Mouse (Mus musculus): ENCODE data around the gene Cckbr. TPM values are rescaled to one million over a fixed set of nuclear protein-coding genes. Genes with fewer than 3 reads are reported as not detected.

The Cckbr gene
- polyA plus RNA-seq, 1 experiment: not detected

DNA sequence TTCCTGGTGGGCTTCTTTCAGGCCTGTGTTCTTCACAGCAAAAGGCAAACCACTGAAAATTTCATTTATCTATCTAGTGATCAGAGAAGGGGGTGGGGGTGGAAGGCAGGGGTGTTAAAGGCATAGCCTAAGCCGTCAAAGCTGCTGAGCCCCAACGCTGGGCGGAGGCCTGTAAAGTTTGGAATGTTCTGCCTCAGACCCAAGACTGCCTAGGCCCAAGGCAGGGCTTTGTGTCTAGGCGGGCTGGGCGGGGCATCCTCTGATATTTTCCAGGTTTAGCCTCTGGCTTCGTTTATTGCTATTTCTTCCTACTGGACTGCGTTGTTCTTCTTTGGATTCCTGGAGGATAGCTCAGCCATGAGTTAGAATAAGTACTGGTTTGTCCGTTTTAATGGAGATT is 56.9 kb downstream of the Cckbr start:
- Histone ChIP-seq H3K4me3 (replicated peaks) (no peak overlapping the region), H3K9me3 (peaks cover 8% of the 10 kb centered on the region; the same call in 1 of the 2 replicates), H3K36me3 (replicated peaks; ENCODE audit: low read length) (no peaks in the 10 kb centered on the region), H3K27me3 (replicated peaks) (peaks cover 24% of the 10 kb centered on the region), H3K4me1 (peaks cover 11% of the 10 kb centered on the region; the same call in 1 of the 2 replicates)
- TF ChIP-seq GATA1 (IDR thresholded peaks at IDR 0.05; ENCODE audit: borderline replicate concordance, low read length): no peak
- TF ChIP-seq FLI1 (IDR thresholded peaks at IDR 0.05; ENCODE audit: low read length): no peak

DNA sequence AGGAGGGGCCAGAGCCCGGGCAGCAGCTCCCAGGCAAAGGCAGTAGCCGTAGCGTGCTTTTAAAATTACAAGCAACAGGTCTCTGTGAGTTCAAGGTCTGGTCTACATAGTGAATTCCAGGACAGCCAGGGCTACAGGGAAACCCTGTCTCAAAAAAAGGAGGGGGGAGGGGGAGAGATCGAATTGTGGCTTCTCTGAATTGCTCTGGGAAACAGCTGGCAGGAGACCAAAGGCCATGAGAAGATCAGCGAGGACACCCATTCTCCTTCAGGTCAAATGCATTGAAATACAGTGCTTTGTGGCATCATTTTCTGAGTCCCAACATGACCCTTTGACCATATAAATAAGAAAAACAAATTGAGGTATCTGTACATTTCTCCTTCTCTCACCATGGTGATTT is 59.5 kb downstream of the Cckbr start:
- no peak for TF ChIP-seq GATA1 (IDR thresholded peaks at IDR 0.05; ENCODE audit: borderline replicate concordance, low read length)
- no peak for TF ChIP-seq FLI1 (IDR thresholded peaks at IDR 0.05; ENCODE audit: low read length)
- H3K27me3 ChIP-seq (replicated peaks): peaks cover 25% of the 10 kb centered on the region
- peaks cover 7% of the 10 kb centered on the region; the same call in 1 of the 2 replicates for H3K4me1 ChIP-seq
- H3K36me3 ChIP-seq (replicated peaks; ENCODE audit: low read length): no peaks in the 10 kb centered on the region
- peaks cover 8% of the 10 kb centered on the region; the same call in 1 of the 2 replicates for H3K9me3 ChIP-seq
- no peak overlapping the region for H3K4me3 ChIP-seq (replicated peaks)

DNA sequence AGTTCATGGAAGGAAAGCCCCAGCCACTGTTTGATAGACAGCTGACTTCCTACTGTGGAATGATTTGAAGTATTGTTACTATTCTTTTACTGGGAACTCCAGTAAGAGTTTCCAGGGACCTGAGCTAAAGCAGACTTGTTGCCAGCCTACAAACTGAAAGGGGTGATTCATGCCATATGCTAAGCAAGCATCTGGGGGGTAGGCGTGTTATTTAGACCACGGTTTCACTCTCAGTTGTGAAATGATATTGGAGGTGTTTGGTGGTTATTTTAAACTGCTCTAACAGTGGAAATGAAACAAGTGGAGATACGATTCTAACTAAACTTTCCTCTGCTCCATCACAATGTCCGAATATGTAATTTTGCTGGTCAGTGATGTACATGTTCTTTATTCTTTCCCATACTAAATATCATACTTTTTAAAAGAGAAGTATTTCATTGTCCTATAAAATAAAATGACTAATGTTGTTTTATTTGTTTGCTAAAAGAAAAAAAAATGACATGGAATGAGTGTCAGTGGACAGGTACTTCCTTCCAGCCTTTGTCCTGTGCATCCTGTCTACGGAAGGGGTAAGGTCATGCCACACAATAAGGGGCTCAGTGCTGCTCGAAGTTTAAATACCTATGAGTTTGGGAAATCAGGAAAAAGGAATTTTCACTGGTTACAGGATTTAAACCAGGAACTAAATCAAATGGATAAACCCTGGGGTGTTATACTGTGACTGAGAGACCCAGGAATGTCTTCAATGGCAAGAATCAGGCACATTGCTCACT is 61.8 kb downstream of the Cckbr start:
- TF ChIP-seq FLI1 (IDR thresholded peaks at IDR 0.05; ENCODE audit: low read length) (no peak), GATA1 (IDR thresholded peaks at IDR 0.05; ENCODE audit: borderline replicate concordance, low read length) (no peak)
- Histone ChIP-seq H3K36me3 (replicated peaks; ENCODE audit: low read length) (no peaks in the 10 kb centered on the region), H3K9me3 (no peaks in the 10 kb centered on the region), H3K27me3 (replicated peaks) (peaks cover 7% of the 10 kb centered on the region), H3K4me3 (replicated peaks) (no peak overlapping the region), H3K4me1 (no peaks in the 10 kb centered on the region)

DNA sequence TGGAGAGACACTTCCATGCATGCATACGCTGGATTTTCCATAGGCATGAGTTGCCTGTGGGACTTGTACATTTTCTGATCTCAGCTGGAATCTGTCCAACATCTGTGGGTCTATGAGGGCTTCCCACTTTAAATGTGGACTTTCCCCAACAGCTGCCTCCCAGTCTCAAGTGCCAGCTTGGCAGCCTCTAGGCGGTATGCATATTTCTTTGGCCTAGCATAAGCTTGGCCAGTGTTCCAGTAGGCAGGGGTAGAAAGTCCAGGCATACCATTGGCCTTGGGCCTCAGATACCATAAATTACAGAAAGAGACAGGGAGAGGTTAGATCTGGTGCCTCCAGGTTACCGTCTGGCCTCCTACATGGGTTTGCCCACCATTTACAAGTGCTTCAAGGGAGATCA is 72.3 kb downstream of the Cckbr start:
- no peak overlapping the region for H3K4me3 ChIP-seq (replicated peaks)
- no peak for TF ChIP-seq GATA1 (IDR thresholded peaks at IDR 0.05; ENCODE audit: borderline replicate concordance, low read length)
- no peak for TF ChIP-seq FLI1 (IDR thresholded peaks at IDR 0.05; ENCODE audit: low read length)
- H3K4me1 ChIP-seq: peaks cover 6% of the 10 kb centered on the region
- no peaks in the 10 kb centered on the region for H3K9me3 ChIP-seq
- no peaks in the 10 kb centered on the region for H3K36me3 ChIP-seq (replicated peaks; ENCODE audit: low read length)
- peaks cover 24% of the 10 kb centered on the region for H3K27me3 ChIP-seq (replicated peaks)

DNA sequence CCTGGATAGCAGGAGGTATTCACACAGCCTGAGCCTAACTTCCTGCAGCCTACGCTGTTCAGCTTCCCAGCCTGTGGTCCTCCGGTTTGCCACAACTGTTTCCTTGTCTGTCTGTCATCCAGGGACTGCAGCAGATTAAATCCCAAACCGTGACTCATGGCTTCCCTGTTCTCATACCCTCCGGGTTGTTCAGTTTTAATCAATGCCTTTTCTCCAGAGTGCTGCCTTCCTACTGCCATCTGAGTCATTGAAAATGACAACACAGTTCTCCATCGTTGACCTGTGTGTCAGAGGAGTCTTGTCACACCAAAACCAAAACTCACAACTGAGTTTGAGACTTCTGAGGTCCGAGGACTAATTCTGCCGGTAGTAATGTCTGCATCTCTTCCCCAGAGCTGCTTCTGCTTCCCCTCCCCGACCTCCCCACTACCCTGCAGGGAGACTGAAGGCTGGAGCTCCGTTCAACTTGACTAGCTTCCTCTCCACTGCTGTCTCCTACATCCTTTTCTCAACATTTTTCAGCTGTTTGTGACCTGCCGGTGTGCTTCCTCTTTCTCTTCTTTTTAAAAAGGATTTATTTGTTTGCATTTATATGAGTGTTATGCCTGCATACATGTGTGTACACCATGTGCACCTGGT is 73.4 kb downstream of the Cckbr start:
- peaks cover 23% of the 10 kb centered on the region for H3K27me3 ChIP-seq (replicated peaks)
- H3K4me1 ChIP-seq: peaks cover 6% of the 10 kb centered on the region
- no peaks in the 10 kb centered on the region for H3K36me3 ChIP-seq (replicated peaks; ENCODE audit: low read length)
- no peak overlapping the region for H3K4me3 ChIP-seq (replicated peaks)
- TF ChIP-seq GATA1 (IDR thresholded peaks at IDR 0.05; ENCODE audit: borderline replicate concordance, low read length) (no peak), FLI1 (IDR thresholded peaks at IDR 0.05; ENCODE audit: low read length) (no peak)
- H3K9me3 ChIP-seq: no peaks in the 10 kb centered on the region

DNA sequence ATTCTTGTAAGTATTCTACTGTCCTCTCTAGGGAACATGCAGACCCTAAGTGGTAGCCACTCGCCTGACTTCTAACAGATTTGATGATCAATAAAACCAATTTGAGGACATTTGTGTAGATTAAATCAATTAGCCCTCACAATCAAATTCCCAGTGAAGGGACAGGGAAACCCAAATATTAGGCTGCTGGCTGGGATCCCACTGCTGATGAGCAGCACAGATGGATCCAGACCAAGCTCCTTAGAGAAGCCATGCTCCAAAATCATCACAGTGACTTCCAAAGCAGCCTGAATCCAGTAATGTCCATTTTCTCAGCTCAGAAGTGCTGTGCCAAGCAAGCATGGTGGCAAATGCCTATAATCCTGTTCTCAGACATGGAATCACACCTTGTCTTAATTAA is 74.1 kb downstream of the Cckbr start:
- H3K4me1 ChIP-seq: peaks cover 6% of the 10 kb centered on the region
- no peaks in the 10 kb centered on the region for H3K9me3 ChIP-seq
- no peak overlapping the region for H3K4me3 ChIP-seq (replicated peaks)
- peaks cover 21% of the 10 kb centered on the region for H3K27me3 ChIP-seq (replicated peaks)
- TF ChIP-seq GATA1 (IDR thresholded peaks at IDR 0.05; ENCODE audit: borderline replicate concordance, low read length) (no peak), FLI1 (IDR thresholded peaks at IDR 0.05; ENCODE audit: low read length) (no peak)
- H3K36me3 ChIP-seq (replicated peaks; ENCODE audit: low read length): no peaks in the 10 kb centered on the region

DNA sequence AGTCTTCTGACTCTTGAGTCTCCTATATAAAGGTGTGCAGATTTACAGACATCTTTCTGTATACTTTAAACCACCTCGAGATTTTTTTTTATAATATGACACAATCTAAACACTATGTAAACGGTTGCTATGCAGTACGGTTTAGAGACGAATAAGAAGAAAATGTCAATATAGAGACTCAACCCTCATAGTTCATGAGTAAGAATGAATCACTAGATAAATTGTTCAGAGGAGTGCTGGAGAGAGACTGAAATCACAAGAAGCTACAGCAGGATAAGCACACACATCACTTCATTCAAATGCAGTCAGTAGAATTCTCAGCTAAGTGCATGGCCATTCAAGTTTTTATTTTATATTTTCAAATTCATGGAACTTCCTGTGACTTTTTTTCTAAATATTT is 76.5 kb downstream of the Cckbr start:
- Histone ChIP-seq H3K4me3 (replicated peaks) (no peak overlapping the region), H3K27me3 (replicated peaks) (peaks cover 22% of the 10 kb centered on the region), H3K9me3 (no peaks in the 10 kb centered on the region), H3K4me1 (peaks cover 6% of the 10 kb centered on the region), H3K36me3 (replicated peaks; ENCODE audit: low read length) (no peaks in the 10 kb centered on the region)
- TF ChIP-seq FLI1 (IDR thresholded peaks at IDR 0.05; ENCODE audit: low read length): no peak
- TF ChIP-seq GATA1 (IDR thresholded peaks at IDR 0.05; ENCODE audit: borderline replicate concordance, low read length): no peak

DNA sequence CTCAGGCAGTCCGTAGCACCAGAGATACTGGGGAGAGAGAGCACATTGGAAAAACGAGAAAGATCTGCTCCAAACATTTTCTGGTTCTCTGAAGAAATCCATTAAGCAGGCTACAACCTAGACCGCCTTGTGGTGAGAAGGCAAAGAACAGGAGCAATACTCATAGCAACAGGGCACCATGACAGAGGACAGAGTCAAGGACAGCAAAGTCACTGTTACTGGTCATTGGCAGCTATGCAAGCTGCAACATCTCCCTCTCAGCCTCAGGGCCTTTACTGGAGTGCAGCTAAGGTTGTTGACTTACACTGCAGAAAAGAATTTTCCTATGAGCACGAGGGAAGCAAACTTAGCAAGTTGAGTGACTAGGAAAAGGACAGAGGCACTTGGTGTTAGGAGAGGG is 81.7 kb downstream of the Cckbr start:
- Histone ChIP-seq H3K36me3 (replicated peaks; ENCODE audit: low read length) (no peaks in the 10 kb centered on the region), H3K4me1 (no peaks in the 10 kb centered on the region), H3K27me3 (replicated peaks) (peaks cover 11% of the 10 kb centered on the region), H3K4me3 (replicated peaks) (no peak overlapping the region), H3K9me3 (no peaks in the 10 kb centered on the region)
- no peak for TF ChIP-seq GATA1 (IDR thresholded peaks at IDR 0.05; ENCODE audit: borderline replicate concordance, low read length)
- TF ChIP-seq FLI1 (IDR thresholded peaks at IDR 0.05; ENCODE audit: low read length): no peak

DNA sequence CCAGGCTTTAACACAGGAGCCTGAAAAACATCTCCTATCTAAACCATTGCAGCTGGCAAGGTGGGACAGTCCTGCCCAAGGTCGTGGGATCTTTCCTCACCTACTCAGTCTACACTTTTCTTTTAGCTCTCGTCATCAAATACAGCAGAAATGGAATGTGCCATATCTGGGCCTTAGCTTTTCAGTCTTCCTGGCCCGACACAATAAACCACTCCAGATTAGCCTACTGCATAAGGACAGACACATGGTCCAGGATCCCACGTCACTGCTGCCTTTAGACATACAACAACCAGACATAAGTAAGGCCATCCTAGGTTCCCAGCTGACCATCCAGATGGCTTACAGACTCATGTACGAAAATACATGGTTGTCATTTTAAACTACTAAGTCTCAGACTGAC is 84.6 kb downstream of the Cckbr start:
- TF ChIP-seq FLI1 (IDR thresholded peaks at IDR 0.05; ENCODE audit: low read length) (no peak), GATA1 (IDR thresholded peaks at IDR 0.05; ENCODE audit: borderline replicate concordance, low read length) (no peak)
- Histone ChIP-seq H3K4me1 (peaks cover 3% of the 10 kb centered on the region; the same call in 1 of the 2 replicates), H3K36me3 (replicated peaks; ENCODE audit: low read length) (no peaks in the 10 kb centered on the region), H3K27me3 (replicated peaks) (peaks cover 25% of the 10 kb centered on the region), H3K9me3 (no peaks in the 10 kb centered on the region), H3K4me3 (replicated peaks) (no peak overlapping the region)

DNA sequence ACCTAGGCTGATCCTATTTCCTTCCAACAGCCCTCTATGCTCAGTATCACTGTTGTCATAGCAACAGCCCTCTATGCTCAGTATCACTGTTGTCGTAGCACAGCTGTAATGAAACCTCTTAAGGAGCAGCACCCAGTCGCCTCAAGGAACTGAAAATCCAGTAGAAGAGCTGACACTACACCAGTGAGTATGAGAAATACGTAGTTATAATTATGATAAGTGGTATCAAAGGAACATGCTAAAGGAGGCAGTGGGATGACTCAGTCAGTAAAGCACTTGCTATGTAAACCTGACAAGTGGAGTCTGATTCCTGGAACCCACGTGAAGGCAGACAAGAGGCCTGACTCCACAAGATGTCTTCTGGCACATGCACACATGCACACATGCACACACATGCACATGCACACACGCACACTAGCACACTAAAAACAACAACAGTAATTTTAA is 88.3 kb downstream of the Cckbr start:
- TF ChIP-seq GATA1 (IDR thresholded peaks at IDR 0.05; ENCODE audit: borderline replicate concordance, low read length): no peak
- no peak for TF ChIP-seq FLI1 (IDR thresholded peaks at IDR 0.05; ENCODE audit: low read length)
- H3K4me3 ChIP-seq (replicated peaks): no peak overlapping the region

More for the DNA sequence above, 88.3 kb downstream of the Cckbr start:
- H3K4me1 ChIP-seq: peaks cover 5% of the 10 kb centered on the region; the same call in 1 of the 2 replicates
- H3K36me3 ChIP-seq (replicated peaks; ENCODE audit: low read length): no peaks in the 10 kb centered on the region
- no peaks in the 10 kb centered on the region for H3K9me3 ChIP-seq
- peaks cover 23% of the 10 kb centered on the region for H3K27me3 ChIP-seq (replicated peaks)
